Mouse (Mus musculus) heart, adult 2 months (tissue): Measurements from ENCODE around the gene 1700016D06Rik. TPM values are rescaled to one million over a fixed set of nuclear protein-coding genes. Genes with fewer than 3 reads are reported as not detected.
A peak's percentile ranks its signal among the peaks of the same experiment; 100 is the strongest.

ENCODE experiments used
- DNase-seq, 2 experiments: peaks; one replicate each; pipeline ENCODE4 v3.0.0; 2021
- H3K27ac ChIP-seq: fragments of 200-600 bp; 2 replicates; pipeline ENCODE4 v1.8.1; 2022
- H3K27me3 ChIP-seq: fragments of 200-500 bp; 2 replicates; pipeline ENCODE4 v1.6.1; 2012; ENCODE audit warnings: mild to moderate bottlenecking, low read length, inconsistent platforms, mixed read lengths; ENCODE audit not compliant: control insufficient read depth, insufficient read depth
- H3K36me3 ChIP-seq: fragments of 200-500 bp; 2 replicates; pipeline ENCODE4 v1.6.1; 2012; ENCODE audit warnings: low read length, inconsistent platforms; ENCODE audit not compliant: control insufficient read depth, insufficient read depth
- H3K4me1 ChIP-seq: fragments of 200-500 bp; 2 replicates; pipeline ENCODE4 v1.6.1; 2011; ENCODE audit warnings: low read length; ENCODE audit not compliant: control insufficient read depth, insufficient read depth
- H3K4me3 ChIP-seq: fragments of 200-600 bp; 2 replicates; pipeline ENCODE4 v1.8.1; 2022
- H3K79me2 ChIP-seq: fragments of 200-500 bp; replicated peaks from 2 replicates; pipeline ENCODE4 v1.6.1; 2012; ENCODE audit warnings: mild to moderate bottlenecking, inconsistent platforms, low read length, moderate library complexity, mixed read lengths; ENCODE audit not compliant: control insufficient read depth, insufficient read depth
- H3K9ac ChIP-seq: fragments of 200-500 bp; 2 replicates; pipeline ENCODE4 v1.6.1; 2012; ENCODE audit warnings: low read depth, mild to moderate bottlenecking, control low read depth, inconsistent platforms, low read length, mixed read lengths
- CTCF ChIP-seq: fragments of 200-600 bp; IDR thresholded peaks from 2 replicates; pipeline ENCODE4 v1.8.1; 2022; ENCODE audit warnings: antibody characterized with exemption, mild to moderate bottlenecking, moderate library complexity
- EP300 ChIP-seq: fragments of 200-500 bp; IDR thresholded peaks from 2 replicates; pipeline ENCODE4 v1.6.1; 2011; ENCODE audit warnings: low read depth, low read length, control low read depth; ENCODE audit not compliant: insufficient read depth
- POLR2A ChIP-seq: fragments of 200-500 bp; IDR thresholded peaks from 2 replicates; pipeline ENCODE4 v1.6.1; 2011; ENCODE audit warnings: mild to moderate bottlenecking, low read depth, low read length, control low read depth; ENCODE audit not compliant: insufficient read depth
- WGBS: fragments of 180-500 bp; shearing (Covaris S2); methylation state at CpG from one replicate; pipeline ENCODE4 v1.1.7; 2018; 5-methylcytosine and 5-hydroxymethylcytosine counted together
- intact Hi-C: fragments of 180-260 bp; cut with DNase I; formaldehyde crosslinking; loops from one replicate; pipeline ENCODE4 v1.15.1; 2025
- polyA plus RNA-seq: library from polyadenylated mRNA; depleted of rRNA; stranded (reverse); fragments of >200 nt; gene quantifications from 2 replicates; pipeline ENCODE4 v1.2.3, GENCODE M21; 2012
- total RNA-seq, 2 experiments: library from RNA; stranded (reverse); gene quantifications; 2 replicates each; pipeline ENCODE4 v1.2.3; 2021

Gene 1700016D06Rik
- total and polyA plus RNA-seq, 3 experiments: not detected

DNA sequence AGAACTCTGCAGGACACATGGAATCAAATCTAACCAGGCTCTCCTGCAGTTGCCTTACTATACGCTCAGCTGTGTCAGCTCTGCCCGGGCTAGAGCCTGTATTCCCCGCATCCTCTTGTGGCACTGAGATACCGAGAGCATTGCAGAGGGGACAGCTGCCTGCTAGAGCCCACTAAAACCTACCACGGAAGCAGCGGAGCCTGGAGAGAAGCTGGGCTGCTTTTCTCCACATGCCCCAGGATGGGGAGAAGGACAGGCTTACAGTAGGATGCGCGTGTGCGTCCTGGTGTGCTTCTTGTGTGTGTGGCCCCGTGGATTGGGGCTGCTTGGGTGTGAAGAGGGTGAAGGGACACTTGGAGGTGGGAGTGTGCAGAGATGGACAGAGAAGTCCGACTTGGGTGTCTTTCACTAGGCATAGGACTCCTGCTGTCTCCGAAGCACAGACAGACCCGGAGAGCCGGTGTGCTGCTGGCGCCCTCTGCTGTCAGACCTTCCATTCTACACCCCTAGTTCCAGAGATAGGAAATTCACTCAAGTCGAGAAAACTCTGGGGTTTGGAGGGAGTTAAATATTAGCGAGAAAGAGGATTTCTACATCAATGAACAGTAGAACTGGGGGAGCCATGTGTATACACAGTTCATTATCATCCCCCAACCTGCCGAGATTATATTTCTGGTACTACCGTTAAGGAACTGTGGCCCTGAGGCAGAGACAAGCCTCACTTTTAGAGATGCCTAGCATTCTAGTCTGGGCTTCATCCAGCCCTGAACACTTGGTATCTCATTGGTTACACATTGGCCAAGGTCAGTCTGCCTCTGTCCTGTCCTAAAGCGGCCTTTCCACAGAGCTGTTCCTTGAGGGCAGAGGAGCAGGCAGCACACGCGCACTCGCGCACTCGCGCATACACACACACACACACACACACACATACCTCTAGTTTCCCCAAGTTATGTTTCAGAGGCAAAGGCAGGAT, 517 bp downstream of the 1700016D06Rik start:
- Histone ChIP-seq H3K27ac (no peak overlapping the region; the same call in 1 of the 2 replicates), H3K9ac (no peak overlapping the region)
- intact Hi-C loops: loop anchor here (2.0 to 10.0 kb wide), 5 partner anchors 68 to 246 kb away; partner anchors contain the start of gene Cars2

DNA sequence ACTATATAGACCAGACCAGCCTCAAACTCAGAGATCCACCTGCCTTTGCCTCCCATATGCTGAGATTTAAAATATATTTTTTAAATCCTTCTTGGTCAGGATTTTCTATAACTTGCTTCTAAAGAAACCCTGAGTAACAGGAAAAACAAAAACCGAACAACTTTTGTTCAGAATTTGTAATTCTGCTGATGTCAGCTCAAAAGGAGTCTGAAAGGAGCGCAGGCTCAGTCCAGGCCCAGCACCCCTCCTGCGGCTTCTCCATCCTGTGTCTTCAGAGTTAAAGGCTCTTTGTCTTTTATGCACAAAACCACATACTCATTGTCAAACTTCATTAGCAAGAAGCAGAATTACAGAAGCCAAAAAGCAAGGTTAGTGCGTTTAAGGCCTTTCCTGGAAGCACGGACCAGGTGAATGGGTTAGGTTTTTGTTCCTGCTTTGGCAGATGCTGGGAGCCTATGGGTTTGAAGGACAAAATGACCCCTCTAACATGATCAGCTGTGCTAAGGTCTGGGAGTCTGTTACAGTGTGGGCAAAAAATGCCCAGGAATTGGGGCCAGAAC, 1.3 kb downstream of the 1700016D06Rik start:
- intact Hi-C loops: loop anchor here (2.0 to 10.0 kb wide), 5 partner anchors 67 to 245 kb away; partner anchors contain the start of gene Cars2
- Histone ChIP-seq H3K27ac (no peak overlapping the region), H3K79me2 (no peaks in the 10 kb centered on the region), H3K36me3 (no peaks in the 10 kb centered on the region), H3K4me1 (no peaks in the 10 kb centered on the region), H3K27me3 (no peaks in the 10 kb centered on the region), H3K4me3 (no peak overlapping the region), H3K9ac (no peak overlapping the region)
- DNase-seq: no peak
- no peak for TF ChIP-seq POLR2A
- no peak for TF ChIP-seq EP300
- TF ChIP-seq CTCF: no peak
- WGBS: 90% methylated on average over 5 of the region's 5 CpGs

More for the DNA sequence above, 517 bp downstream of the 1700016D06Rik start:
- H3K4me1 ChIP-seq: no peaks in the 10 kb centered on the region
- H3K79me2 ChIP-seq: no peaks in the 10 kb centered on the region
- H3K4me3 ChIP-seq: no peak overlapping the region
- peak; percentile 55; the same call in 1 of the 2 replicates for TF ChIP-seq EP300
- TF ChIP-seq CTCF: peak; percentile 98; the same call in 1 of the 2 replicates
- TF ChIP-seq POLR2A: no peak
- WGBS: 33% methylated on average over 26 of the region's 26 CpGs
- H3K27me3 ChIP-seq: no peaks in the 10 kb centered on the region
- no peaks in the 10 kb centered on the region for H3K36me3 ChIP-seq
- peak; percentile 67 to 82 for DNase-seq

DNA sequence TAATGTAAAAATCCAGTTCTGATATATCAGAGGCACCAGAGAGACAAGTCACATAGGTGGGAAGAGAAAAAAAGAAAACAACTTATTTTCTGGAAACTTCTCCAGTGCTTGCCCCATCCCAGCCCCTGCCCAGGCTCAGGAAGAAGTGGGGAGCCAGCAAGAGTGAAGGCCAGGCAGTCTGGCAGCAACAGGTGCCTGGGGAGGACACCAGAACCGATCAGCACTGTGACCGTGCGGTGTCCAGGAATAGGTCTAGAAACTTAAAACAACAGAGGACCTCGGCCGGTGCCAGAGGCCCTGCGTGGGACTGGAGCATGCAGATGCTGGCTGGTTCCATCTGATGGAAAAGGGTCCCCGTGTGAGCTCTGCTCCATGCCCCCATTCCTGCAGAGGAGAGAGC, 3.4 kb downstream of the 1700016D06Rik start:
- Histone ChIP-seq H3K27ac (no peak overlapping the region), H3K4me3 (no peak overlapping the region), H3K36me3 (no peaks in the 10 kb centered on the region), H3K27me3 (no peaks in the 10 kb centered on the region), H3K4me1 (no peaks in the 10 kb centered on the region), H3K79me2 (no peaks in the 10 kb centered on the region), H3K9ac (no peak overlapping the region)
- 80% methylated on average over 7 of the region's 7 CpGs for WGBS
- intact Hi-C loops: no loop called here
- TF ChIP-seq CTCF: no peak
- TF ChIP-seq POLR2A: no peak
- TF ChIP-seq EP300: no peak
- no peak for DNase-seq

DNA sequence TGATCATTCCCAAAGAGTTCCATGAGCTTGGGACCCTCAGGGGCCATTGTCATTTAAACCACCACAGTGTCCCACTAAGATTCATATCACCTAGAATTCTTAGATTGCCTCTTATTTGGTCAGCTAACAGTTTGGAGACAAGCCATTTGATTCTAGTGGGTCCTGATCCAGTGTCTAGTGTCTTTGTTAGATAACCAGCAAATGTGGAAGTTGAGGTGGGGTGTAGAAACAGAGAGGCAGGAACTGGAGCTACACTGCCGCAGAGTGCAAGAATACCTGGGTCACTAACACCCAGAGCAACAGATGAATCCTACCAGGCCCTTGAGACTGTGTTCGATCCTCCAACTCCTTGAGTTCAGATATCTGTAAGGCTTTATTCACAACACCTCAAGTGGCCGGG, 4.7 kb downstream of the 1700016D06Rik start:
- Histone ChIP-seq H3K79me2 (no peaks in the 10 kb centered on the region), H3K4me3 (no peak overlapping the region), H3K4me1 (no peaks in the 10 kb centered on the region), H3K27ac (no peak overlapping the region), H3K9ac (no peak overlapping the region), H3K27me3 (no peaks in the 10 kb centered on the region), H3K36me3 (no peaks in the 10 kb centered on the region)
- 91% methylated on average over 3 of the region's 3 CpGs for WGBS
- TF ChIP-seq EP300: no peak
- no peak for TF ChIP-seq POLR2A
- no peak for TF ChIP-seq CTCF
- no peak for DNase-seq
- intact Hi-C loops: no loop called here

DNA sequence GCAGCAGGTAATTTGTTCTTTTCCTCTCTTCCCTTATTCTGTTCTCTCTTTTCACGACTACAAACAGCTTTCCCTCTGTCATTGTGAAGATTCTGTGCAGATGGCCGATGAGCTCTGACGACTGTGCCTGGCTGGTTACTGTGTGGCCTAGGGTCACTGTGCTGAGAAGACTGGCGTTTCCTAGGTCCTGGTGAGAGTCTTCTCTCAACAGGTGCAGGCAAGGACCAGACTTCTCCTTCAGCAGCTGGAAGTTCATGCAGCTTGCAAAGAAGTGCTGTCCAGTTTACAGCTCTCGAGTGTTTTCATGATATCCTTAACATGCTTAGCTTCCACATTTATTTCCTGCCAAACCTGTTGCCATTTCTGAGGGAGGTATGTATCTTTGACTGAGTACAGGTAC, 6.9 kb downstream of the 1700016D06Rik start:
- H3K27ac ChIP-seq: no peak overlapping the region
- no peaks in the 10 kb centered on the region for H3K4me1 ChIP-seq
- H3K36me3 ChIP-seq: no peaks in the 10 kb centered on the region
- WGBS: 74% methylated on average over 5 of the region's 5 CpGs
- intact Hi-C loops: loop anchor here (5.0 kb wide), 1 partner anchor 57 kb away; the partner anchor contains the start of gene Ankrd10
- no peak for TF ChIP-seq POLR2A
- no peak for TF ChIP-seq EP300
- TF ChIP-seq CTCF: no peak
- DNase-seq: no peak
- H3K27me3 ChIP-seq: no peaks in the 10 kb centered on the region
- H3K79me2 ChIP-seq: no peaks in the 10 kb centered on the region
- H3K9ac ChIP-seq: no peak overlapping the region
- no peak overlapping the region for H3K4me3 ChIP-seq

DNA sequence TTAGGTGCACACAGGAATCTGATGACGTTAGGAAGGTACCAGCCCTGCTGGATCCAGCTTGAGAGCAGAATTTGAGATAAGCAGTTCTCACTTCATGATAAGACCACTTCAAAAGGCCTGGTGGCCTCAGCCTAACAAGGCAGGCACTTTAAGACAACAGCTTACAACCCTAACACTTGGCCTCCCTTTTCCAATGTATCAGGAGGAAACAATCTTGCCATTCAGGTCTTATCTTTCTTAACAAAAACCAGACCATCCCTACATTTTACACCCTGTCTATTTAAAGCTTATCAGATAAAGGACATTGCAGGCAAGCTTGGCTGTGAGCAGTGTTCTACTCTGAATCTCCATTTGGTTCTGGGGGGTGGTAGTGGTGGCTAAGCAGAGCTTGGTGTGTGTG, 8.4 kb downstream of the 1700016D06Rik start:
- intact Hi-C loops: loop anchor here (5.0 kb wide), 1 partner anchor 55 kb away; the partner anchor contains the start of gene Ankrd10
- Histone ChIP-seq H3K4me1 (no peaks in the 10 kb centered on the region), H3K79me2 (no peaks in the 10 kb centered on the region), H3K27me3 (no peaks in the 10 kb centered on the region), H3K4me3 (no peak overlapping the region), H3K9ac (no peak overlapping the region), H3K36me3 (no peaks in the 10 kb centered on the region), H3K27ac (no peak overlapping the region)
- TF ChIP-seq CTCF: no peak
- TF ChIP-seq EP300: no peak
- TF ChIP-seq POLR2A: no peak
- 31% methylated on average over 1 of the region's 1 CpGs for WGBS
- DNase-seq: no peak
